Mouse (Mus musculus) ES-E14 (cell line): ENCODE results near the gene Hdac11. TPM values are rescaled to one million over a fixed set of nuclear protein-coding genes. Genes with fewer than 3 reads are reported as not detected.

Experiments
- DNase-seq: peaks from one replicate; pipeline ENCODE4 v3.0.0-alpha.2; 2013; ENCODE audit warnings: low read depth, low spot score
- H3K27ac ChIP-seq: 2 replicates; pipeline ENCODE4 v1.5.1; 2012; ENCODE audit warnings: low read depth, mild to moderate bottlenecking, low read length, moderate library complexity, mixed read lengths; ENCODE audit not compliant: poor library complexity, insufficient read depth, severe bottlenecking
- H3K36me3 ChIP-seq: 2 replicates; pipeline ENCODE4 v1.6.1; 2012; ENCODE audit warnings: mild to moderate bottlenecking, low read length, moderate library complexity, mixed read lengths; ENCODE audit not compliant: control insufficient read depth, poor library complexity, insufficient read depth, severe bottlenecking
- H3K4me1 ChIP-seq, 2 experiments: fragments of 150-350 bp in 1 of 2; sonication (generic) in 1 of 2; 2 replicates each; pipeline ENCODE4 v1.6.1; 2012; ENCODE audit warnings: low read length in 2 of 2, mild to moderate bottlenecking in 1 of 2, mixed read lengths in 1 of 2; ENCODE audit not compliant: control insufficient read depth in 2 of 2, insufficient read depth in 2 of 2, poor library complexity in 1 of 2
- H3K4me3 ChIP-seq, 2 experiments: fragments of 150-350 bp in 1 of 2; sonication (generic) in 1 of 2; 2 replicates each; pipeline ENCODE4 v1.5.1; 2012; ENCODE audit warnings: low read length in 2 of 2, low read depth in 1 of 2, mild to moderate bottlenecking in 1 of 2, mixed read lengths in 1 of 2; ENCODE audit not compliant: insufficient read depth in 1 of 2, poor library complexity in 1 of 2, severe bottlenecking in 1 of 2
- H3K9ac ChIP-seq: 2 replicates; pipeline ENCODE4 v1.6.1; 2012; ENCODE audit warnings: low read depth, mild to moderate bottlenecking, low read length, mixed read lengths; ENCODE audit not compliant: poor library complexity, insufficient read depth, severe bottlenecking
- H3K9me3 ChIP-seq: fragments of 150-350 bp; sonication (generic); 2 replicates; pipeline ENCODE4 v1.6.1; 2012; ENCODE audit warnings: low read depth, mild to moderate bottlenecking, low read length; ENCODE audit not compliant: control insufficient read depth, insufficient read depth
- CHD2 ChIP-seq: IDR thresholded peaks from 2 replicates; pipeline ENCODE4 v1.6.1; 2014; ENCODE audit warnings: mild to moderate bottlenecking, low read depth, low read length, inconsistent platforms
- HCFC1 ChIP-seq: IDR thresholded peaks from 2 replicates; pipeline ENCODE4 v1.6.1; 2012; ENCODE audit warnings: low read length, inconsistent platforms, borderline replicate concordance; ENCODE audit not compliant: insufficient read depth
- MAFK ChIP-seq: IDR thresholded peaks from 2 replicates; pipeline ENCODE4 v1.6.1; 2014; ENCODE audit warnings: mild to moderate bottlenecking, low read depth, low read length, inconsistent platforms; ENCODE audit not compliant: insufficient read depth
- ZC3H11A ChIP-seq: IDR thresholded peaks from 2 replicates; pipeline ENCODE4 v1.6.1; 2012; ENCODE audit warnings: low read depth, mild to moderate bottlenecking, inconsistent platforms, low read length, borderline replicate concordance
- ZNF384 ChIP-seq: IDR thresholded peaks from 2 replicates; pipeline ENCODE4 v1.6.1; 2012; ENCODE audit warnings: low read depth, low read length, inconsistent platforms
- in situ Hi-C, 2 experiments: fragments of 600-800 bp; cut with MboI; formaldehyde crosslinking; loops; one replicate each; pipeline ENCODE4 v1.15.1; 2025; ENCODE audit warnings: low sequenced_read_pairs in 2 of 2, inconsistent platforms in 1 of 2; ENCODE audit not compliant: unreplicated experiment in 2 of 2
- total RNA-seq: library from RNA; depleted of rRNA; stranded (reverse); fragments of 300-350 nt; gene quantifications from 2 replicates; pipeline ENCODE4 v1.2.3, GENCODE M21; 2012

Hdac11 gene
- total RNA-seq, 1 experiment = 2.6 TPM

GRCm38 (mm10) chr6:91110323-91111020 is 46.0 kb upstream of the Hdac11 start:
- Histone ChIP-seq H3K27ac (no peak overlapping the region), H3K9ac (no peak overlapping the region), H3K9me3 (no peaks in the 10 kb centered on the region), H3K4me1 (peaks cover 3 to 11% of the 10 kb centered on the region in 2 experiments; a peak in 2 of 4 replicates), H3K4me3 (no peak overlapping the region), H3K36me3 (no peaks in the 10 kb centered on the region)
- no peak for DNase-seq
- no peak for TF ChIP-seq HCFC1
- TF ChIP-seq MAFK = no peak
- no peak for TF ChIP-seq CHD2
- no peak for TF ChIP-seq ZC3H11A
- no peak for TF ChIP-seq ZNF384
- in situ Hi-C loops = no loop called here

GRCm38 (mm10) chr6:91111141-91111953 is 45.1 kb upstream of the Hdac11 start:
- H3K36me3 ChIP-seq = no peaks in the 10 kb centered on the region
- no peak overlapping the region for H3K27ac ChIP-seq
- H3K4me3 ChIP-seq = no peak overlapping the region
- peaks cover 3 to 14% of the 10 kb centered on the region in 2 experiments; a peak in 2 of 4 replicates for H3K4me1 ChIP-seq
- no peak for TF ChIP-seq MAFK
- TF ChIP-seq HCFC1 = no peak
- TF ChIP-seq ZNF384 = no peak
- in situ Hi-C loops = no loop called here
- DNase-seq = no peak
- H3K9ac ChIP-seq = no peak overlapping the region
- no peaks in the 10 kb centered on the region for H3K9me3 ChIP-seq

GRCm38 (mm10) chr6:91111954-91112252 is 44.6 kb upstream of the Hdac11 start:
- H3K9me3 ChIP-seq = no peaks in the 10 kb centered on the region
- peaks cover 3 to 14% of the 10 kb centered on the region in 2 experiments; a peak in 2 of 4 replicates for H3K4me1 ChIP-seq
- in situ Hi-C loops = no loop called here
- no peak overlapping the region for H3K4me3 ChIP-seq
- DNase-seq = no peak
- H3K36me3 ChIP-seq = no peaks in the 10 kb centered on the region
- no peak overlapping the region for H3K27ac ChIP-seq
- H3K9ac ChIP-seq = no peak overlapping the region
- TF ChIP-seq HCFC1 (no peak), CHD2 (no peak), ZC3H11A (no peak), MAFK (no peak), ZNF384 (no peak)

- Histone ChIP-seq H3K27ac (no peak overlapping the region), H3K36me3 (no peaks in the 10 kb centered on the region), H3K4me3 (no peak overlapping the region), H3K4me1 (peaks cover 3 to 12% of the 10 kb centered on the region in 2 experiments; a peak in 2 of 4 replicates), H3K9ac (no peak overlapping the region), H3K9me3 (no peaks in the 10 kb centered on the region)
- in situ Hi-C loops = no loop called here
- TF ChIP-seq CHD2 (no peak), MAFK (no peak), ZC3H11A (no peak), ZNF384 (no peak), HCFC1 (no peak)
- no peak for DNase-seq
Measured at GRCm38 (mm10) chr6:91114716-91115115, 41.7 kb upstream of the Hdac11 start.
